Mouse (Mus musculus) hindbrain, embryonic 11.5 days (tissue): ENCODE data around the gene Lrguk. TPM values are rescaled to one million over a fixed set of nuclear protein-coding genes. Genes with fewer than 3 reads are reported as not detected.

Source experiments
- ATAC-seq: fragments of 200-750 bp; cut with Nextera tagmentation; 2 replicates; pipeline ENCODE4 v1.8.0; 2017; ENCODE audit warnings: mild to moderate bottlenecking, moderate TSS enrichment, moderate library complexity; ENCODE audit not compliant: low FRiP score
- DNase-seq: peaks from one replicate; pipeline ENCODE4 v3.0.0-alpha.2; 2015; ENCODE audit warnings: low spot score
- H3K27ac ChIP-seq: fragments of 300-500 bp; sonication (generic); 2 replicates; pipeline ENCODE4 v1.5.1; 2014; ENCODE audit warnings: mild to moderate bottlenecking, low read depth, low read length
- H3K27me3 ChIP-seq: fragments of 300-500 bp; sonication (generic); 2 replicates; pipeline ENCODE4 v1.6.1; 2014; ENCODE audit warnings: mild to moderate bottlenecking, low read length, moderate library complexity, mixed read lengths; ENCODE audit not compliant: control insufficient read depth, insufficient read depth
- H3K36me3 ChIP-seq: fragments of 300-500 bp; sonication (generic); 2 replicates; pipeline ENCODE4 v1.6.1; 2014; ENCODE audit warnings: mild to moderate bottlenecking, low read length, moderate library complexity, mixed read lengths; ENCODE audit not compliant: control insufficient read depth, insufficient read depth
- H3K4me1 ChIP-seq: fragments of 300-500 bp; sonication (generic); replicated peaks from 2 replicates; pipeline ENCODE4 v1.6.1; 2014; ENCODE audit warnings: low read length, mixed read lengths; ENCODE audit not compliant: control insufficient read depth, insufficient read depth
- H3K4me2 ChIP-seq: fragments of 300-500 bp; sonication (generic); replicated peaks from 2 replicates; pipeline ENCODE4 v1.6.1; 2014; ENCODE audit warnings: mild to moderate bottlenecking, low read depth, low read length
- H3K4me3 ChIP-seq: fragments of 300-500 bp; sonication (generic); 2 replicates; pipeline ENCODE4 v1.5.1; 2014; ENCODE audit warnings: low read depth, low read length
- H3K9ac ChIP-seq: fragments of 300-500 bp; sonication (generic); 2 replicates; pipeline ENCODE4 v1.6.1; 2014; ENCODE audit warnings: low read depth, low read length
- H3K9me3 ChIP-seq: fragments of 300-500 bp; sonication (generic); 2 replicates; pipeline ENCODE4 v1.6.1; 2016; ENCODE audit warnings: low read length; ENCODE audit not compliant: control insufficient read depth
- WGBS: fragments of 180-500 bp; shearing (Covaris S2); extraction: QIAGEN DNeasy Blood & Tissue Kit; methylation state at CpG from one replicate; pipeline ENCODE4 v1.1.7; 2014; 5-methylcytosine and 5-hydroxymethylcytosine counted together
- polyA plus RNA-seq: library from polyadenylated mRNA; unstranded; fragments of >200 nt; fragmentation: Nextera tagmentation; extraction: Ambion mirVana; gene quantifications from 2 replicates; pipeline ENCODE4 v1.2.1, GENCODE M21; 2014

Gene Lrguk
- polyA plus RNA-seq, 1 experiment from 2014 or later: 1.9 TPM

DNA sequence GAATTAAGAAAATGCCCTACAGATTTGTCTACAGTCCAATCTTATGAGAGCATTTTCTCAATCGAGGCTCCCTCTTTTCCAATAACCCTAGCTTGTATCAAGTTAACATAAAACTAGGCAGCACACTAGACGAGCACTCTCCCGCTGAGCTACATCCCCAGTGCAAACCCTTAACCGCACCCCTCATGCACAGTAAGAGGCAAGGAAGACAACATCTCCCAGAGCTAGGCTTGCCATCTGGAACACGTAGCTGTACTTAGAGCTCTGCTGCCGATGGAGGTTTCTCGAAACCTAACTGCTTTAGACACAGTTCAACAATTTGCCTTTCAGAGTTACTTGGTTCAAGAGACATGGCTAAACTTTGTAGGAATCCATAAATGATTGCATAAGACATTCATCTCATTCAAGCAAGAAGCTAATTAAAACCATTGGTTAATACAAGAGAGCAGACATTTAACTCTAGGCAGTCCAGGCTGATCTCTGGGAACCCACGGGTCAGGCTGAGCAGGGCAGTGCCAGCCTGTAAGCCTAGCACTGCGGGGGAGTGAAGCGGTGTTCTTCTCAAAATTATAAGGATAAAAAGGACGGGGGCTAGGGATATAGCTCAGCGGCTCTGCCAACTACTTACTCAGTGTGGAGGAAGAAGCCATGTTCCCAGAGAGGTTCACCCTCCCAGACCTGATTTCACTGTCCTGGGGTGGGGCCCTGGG is 142.7 kb downstream of the Lrguk start:
- H3K9ac ChIP-seq: no peak overlapping the region
- no peaks in the 10 kb centered on the region for H3K9me3 ChIP-seq
- DNase-seq: no peak
- WGBS: 88% methylated on average over 12 of the region's 12 CpGs
- no peak for ATAC-seq
- no peak overlapping the region for H3K27ac ChIP-seq
- H3K4me1 ChIP-seq: no peaks in the 10 kb centered on the region
- H3K36me3 ChIP-seq: 0 out of 2 replicates have a peak, but pooled peaks cover 6% of the 10 kb centered on the region
- no peak overlapping the region for H3K4me2 ChIP-seq
- no peaks in the 10 kb centered on the region for H3K27me3 ChIP-seq
- H3K4me3 ChIP-seq: no peak overlapping the region

DNA sequence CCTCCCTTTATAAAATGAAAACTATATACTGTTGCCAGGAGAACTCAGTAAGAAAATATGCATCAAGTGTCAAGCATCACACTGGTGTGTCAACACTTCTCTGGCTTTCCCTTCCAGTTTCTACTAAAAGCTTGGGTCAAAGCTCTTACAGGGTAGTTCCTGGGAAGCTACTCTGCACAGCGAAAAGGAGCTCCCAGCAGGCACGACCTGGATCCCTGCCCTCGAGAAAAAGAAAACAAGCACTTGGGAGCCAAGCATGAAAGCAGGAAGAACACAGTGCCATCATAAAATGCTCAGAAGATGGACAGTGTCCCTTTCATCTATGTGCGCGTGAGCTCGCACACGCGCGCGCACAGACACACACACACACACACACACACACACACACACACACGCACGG is 144.0 kb downstream of the Lrguk start:
- H3K36me3 ChIP-seq: 0 out of 2 replicates have a peak, but pooled peaks cover 6% of the 10 kb centered on the region
- H3K27ac ChIP-seq: no peak overlapping the region
- no peak for DNase-seq
- H3K9ac ChIP-seq: no peak overlapping the region
- 81% methylated on average over 12 of the region's 12 CpGs for WGBS
- H3K27me3 ChIP-seq: no peaks in the 10 kb centered on the region
- no peaks in the 10 kb centered on the region for H3K9me3 ChIP-seq
- ATAC-seq: no peak
- H3K4me3 ChIP-seq: no peak overlapping the region
- H3K4me2 ChIP-seq: no peak overlapping the region
- H3K4me1 ChIP-seq: no peaks in the 10 kb centered on the region

DNA sequence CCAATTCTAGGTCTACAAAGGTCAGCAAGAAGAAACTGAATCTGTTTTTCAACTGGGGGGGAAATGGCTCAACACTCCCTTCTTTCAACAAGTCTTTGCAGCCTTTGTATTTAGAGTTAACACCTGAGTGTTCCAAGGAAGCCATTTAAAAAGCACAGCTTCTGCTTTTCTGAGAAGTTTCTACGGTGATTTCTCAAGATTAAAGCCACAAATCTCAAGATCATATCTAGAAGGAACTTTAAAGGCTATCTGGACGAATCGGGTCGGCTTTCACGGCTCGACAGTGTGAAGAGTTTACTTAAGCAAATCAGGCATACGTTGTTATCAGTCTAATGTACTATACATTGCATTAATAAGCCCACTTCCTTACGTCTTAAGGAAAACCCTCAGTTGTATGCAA is 145.5 kb downstream of the Lrguk start:
- no peak overlapping the region for H3K4me3 ChIP-seq

DNA sequence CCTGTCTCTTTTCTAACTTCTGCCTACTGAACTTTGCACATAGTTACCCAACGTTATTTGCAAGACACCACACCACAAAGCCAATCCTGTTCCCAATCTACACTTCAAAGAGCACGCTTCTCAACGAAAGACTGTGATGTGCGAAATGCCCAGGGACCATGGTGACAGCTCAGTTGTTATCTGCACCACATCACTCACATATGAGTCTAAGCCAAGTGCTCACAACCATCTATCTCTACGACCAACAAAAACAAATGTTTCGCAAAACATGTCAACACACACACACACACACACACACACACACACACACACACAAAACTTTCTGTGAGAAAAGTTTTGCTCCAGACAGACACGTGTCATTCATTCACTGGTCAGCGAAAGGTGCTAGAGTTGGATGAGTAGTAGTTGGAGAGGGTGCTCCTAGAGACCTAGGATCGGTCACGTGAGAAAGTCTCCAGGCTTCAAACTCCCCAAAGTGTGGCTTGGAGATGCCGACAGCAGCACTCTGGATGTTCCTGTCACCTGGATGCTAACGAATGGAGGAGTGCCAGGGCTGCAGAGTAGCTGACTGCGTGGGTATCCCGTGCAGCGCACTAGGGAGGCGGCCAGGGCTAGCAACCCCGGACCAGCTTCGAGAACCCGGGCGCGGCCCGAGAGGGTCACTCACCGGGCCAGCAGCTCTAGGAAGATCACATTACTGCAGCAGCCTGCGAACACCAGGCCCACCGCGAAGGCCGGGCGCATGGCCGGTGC is 147.0 kb downstream of the Lrguk start:
- Histone ChIP-seq H3K9me3 (no peaks in the 10 kb centered on the region), H3K27me3 (no peaks in the 10 kb centered on the region), H3K36me3 (no peaks in the 10 kb centered on the region), H3K4me2 (peak overlapping the region; percentile 76), H3K4me3 (peak overlapping the region; percentile 82), H3K4me1 (no peaks in the 10 kb centered on the region), H3K27ac (peak overlapping the region; percentile 60; the same call in 1 of the 2 replicates), H3K9ac (peak overlapping the region; percentile 80)
- DNase-seq (no peak), ATAC-seq (peak; percentile 89)
- WGBS: 3% methylated on average over 29 of the region's 29 CpGs

More for the DNA sequence above, 145.5 kb downstream of the Lrguk start:
- Histone ChIP-seq H3K36me3 (no peaks in the 10 kb centered on the region), H3K4me1 (no peaks in the 10 kb centered on the region), H3K27ac (no peak overlapping the region), H3K9me3 (no peaks in the 10 kb centered on the region), H3K27me3 (no peaks in the 10 kb centered on the region), H3K4me2 (no peak overlapping the region), H3K9ac (no peak overlapping the region)
- DNase-seq (no peak), ATAC-seq (no peak)
- WGBS: 87% methylated on average over 8 of the region's 8 CpGs

DNA sequence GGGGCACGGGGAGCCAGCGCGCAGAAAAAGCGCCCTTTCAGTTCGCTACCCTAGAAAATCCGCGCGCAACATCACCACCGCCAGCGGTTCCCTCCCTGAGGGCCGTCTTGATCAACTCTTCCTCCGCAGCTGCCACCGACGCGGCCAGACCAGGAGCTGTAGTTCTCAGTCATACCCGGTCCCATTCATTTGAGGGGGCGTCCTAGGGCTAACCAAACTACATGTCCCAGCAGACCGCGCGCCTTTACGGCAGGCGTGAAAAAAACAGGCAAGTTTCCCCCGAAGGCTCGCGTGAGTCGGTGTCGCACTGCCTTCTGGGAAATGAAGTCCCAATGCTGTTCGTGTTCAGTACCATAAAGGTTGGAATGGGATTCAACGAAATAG is 147.6 kb downstream of the Lrguk start, which contains the start of gene Slc35b4:
Gene Slc35b4, minus strand, starts transcription at position 248 of the 384 bp plus-strand sequence.
- H3K36me3 ChIP-seq: no peaks in the 10 kb centered on the region
- H3K27me3 ChIP-seq: no peaks in the 10 kb centered on the region
- ATAC-seq (peak; percentile 100), DNase-seq (peak; percentile 97)
- WGBS: 1% methylated on average over 29 of the region's 29 CpGs
- peak within 1 kb of the TSS; percentile 60; the same call in 1 of the 2 replicates for H3K27ac ChIP-seq
- peak within 1 kb of the TSS; percentile 76 for H3K4me2 ChIP-seq
- H3K9me3 ChIP-seq: no peaks in the 10 kb centered on the region
- H3K4me3 ChIP-seq: peak within 1 kb of the TSS; percentile 82
- H3K9ac ChIP-seq: peak within 1 kb of the TSS; percentile 80
- no peaks in the 10 kb centered on the region for H3K4me1 ChIP-seq

DNA sequence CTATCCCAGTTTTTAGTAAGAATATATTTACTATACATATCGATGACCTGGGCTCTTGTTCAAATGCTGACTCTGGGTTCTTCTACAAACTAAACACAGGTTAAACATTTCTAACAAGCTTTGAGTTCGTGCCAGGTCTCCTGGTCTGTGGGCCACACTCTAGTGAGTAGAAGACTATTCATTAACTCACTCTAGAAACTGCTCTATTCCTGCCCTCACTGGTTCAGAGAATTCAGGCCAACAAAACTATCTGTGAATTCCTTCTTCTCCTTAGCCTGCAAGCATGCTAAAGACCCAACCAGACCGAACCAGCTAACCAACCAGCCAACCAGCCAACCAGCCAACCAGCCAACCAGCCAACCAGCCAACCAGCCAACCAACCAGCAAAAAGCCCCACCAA is 149.8 kb downstream of the Lrguk start:
- H3K27ac ChIP-seq: no peak overlapping the region
- no peaks in the 10 kb centered on the region for H3K27me3 ChIP-seq
- no peak overlapping the region for H3K9ac ChIP-seq
- ATAC-seq: no peak
- no peak for DNase-seq
- no peak overlapping the region for H3K4me3 ChIP-seq
- no peaks in the 10 kb centered on the region for H3K4me1 ChIP-seq
- H3K4me2 ChIP-seq: no peak overlapping the region
- H3K36me3 ChIP-seq: no peaks in the 10 kb centered on the region
- WGBS: 78% methylated on average over 3 of the region's 3 CpGs
- H3K9me3 ChIP-seq: no peaks in the 10 kb centered on the region

DNA sequence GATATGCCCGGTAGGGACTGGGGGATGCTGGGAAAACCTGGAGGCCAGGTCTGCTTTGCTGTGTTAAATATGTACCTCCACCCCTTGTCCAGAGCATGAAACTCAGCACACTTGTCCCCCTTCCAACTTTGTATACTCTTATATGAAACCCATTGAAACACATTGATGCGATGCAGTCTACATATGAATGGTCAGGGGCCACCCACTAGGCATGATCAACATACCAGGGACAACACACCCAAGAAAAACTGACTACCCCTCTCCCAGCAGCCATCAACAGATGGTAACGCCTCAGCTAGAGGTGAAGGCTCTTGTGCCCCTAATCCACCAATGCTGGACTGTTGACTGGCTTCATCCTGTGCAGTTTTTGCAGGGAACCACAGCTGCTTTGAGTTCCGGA is 150.7 kb downstream of the Lrguk start:
- DNase-seq (no peak), ATAC-seq (no peak)
- no peaks in the 10 kb centered on the region for H3K36me3 ChIP-seq
- WGBS: 75% methylated on average over 4 of the region's 4 CpGs
- no peak overlapping the region for H3K27ac ChIP-seq
- H3K4me1 ChIP-seq: no peaks in the 10 kb centered on the region
- no peak overlapping the region for H3K9ac ChIP-seq
- H3K4me3 ChIP-seq: no peak overlapping the region
- H3K9me3 ChIP-seq: no peaks in the 10 kb centered on the region
- H3K27me3 ChIP-seq: no peaks in the 10 kb centered on the region
- H3K4me2 ChIP-seq: no peak overlapping the region

DNA sequence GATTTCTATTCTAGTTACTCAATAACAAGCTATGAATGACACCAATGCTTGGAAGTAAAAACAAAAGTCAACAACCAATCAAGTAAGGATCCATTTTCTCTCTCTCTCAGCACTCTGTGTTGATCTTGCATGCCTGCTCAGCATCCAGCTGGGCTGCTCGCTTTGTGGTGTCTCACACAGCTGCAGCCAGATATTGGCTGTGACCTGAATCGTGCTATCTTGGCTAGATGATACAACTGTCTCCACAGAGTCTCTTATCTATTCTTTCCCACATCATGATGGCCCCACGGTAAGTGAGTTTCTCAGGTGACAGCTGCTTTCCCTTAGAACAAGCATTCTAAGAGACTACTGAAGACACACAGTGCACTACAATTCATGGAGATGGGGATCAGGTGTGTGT is 152.7 kb downstream of the Lrguk start:
- no peak for ATAC-seq

More for the DNA sequence above, 152.7 kb downstream of the Lrguk start:
- H3K27me3 ChIP-seq: no peaks in the 10 kb centered on the region
- no peaks in the 10 kb centered on the region for H3K9me3 ChIP-seq
- no peak overlapping the region for H3K9ac ChIP-seq
- no peak overlapping the region for H3K4me3 ChIP-seq
- WGBS: 72% methylated on average over 3 of the region's 3 CpGs
- H3K27ac ChIP-seq: no peak overlapping the region
- no peaks in the 10 kb centered on the region for H3K36me3 ChIP-seq
- DNase-seq: no peak
- H3K4me2 ChIP-seq: no peak overlapping the region
- no peaks in the 10 kb centered on the region for H3K4me1 ChIP-seq
